Mouse (Mus musculus) stomach, adult 2 months (tissue): ENCODE results near the gene Ccdc22. TPM values are rescaled to one million over a fixed set of nuclear protein-coding genes. Genes with fewer than 3 reads are reported as not detected.

Experiments used
- polyA plus RNA-seq: library from polyadenylated mRNA; depleted of rRNA; stranded (reverse); fragments of >200 nt; gene quantifications from 2 replicates; pipeline ENCODE4 v1.2.3, GENCODE M21; 2012; rRNA removed

Gene Ccdc22
- 9.9 and 11.3 TPM in 2 replicates for polyA plus RNA-seq

DNA sequence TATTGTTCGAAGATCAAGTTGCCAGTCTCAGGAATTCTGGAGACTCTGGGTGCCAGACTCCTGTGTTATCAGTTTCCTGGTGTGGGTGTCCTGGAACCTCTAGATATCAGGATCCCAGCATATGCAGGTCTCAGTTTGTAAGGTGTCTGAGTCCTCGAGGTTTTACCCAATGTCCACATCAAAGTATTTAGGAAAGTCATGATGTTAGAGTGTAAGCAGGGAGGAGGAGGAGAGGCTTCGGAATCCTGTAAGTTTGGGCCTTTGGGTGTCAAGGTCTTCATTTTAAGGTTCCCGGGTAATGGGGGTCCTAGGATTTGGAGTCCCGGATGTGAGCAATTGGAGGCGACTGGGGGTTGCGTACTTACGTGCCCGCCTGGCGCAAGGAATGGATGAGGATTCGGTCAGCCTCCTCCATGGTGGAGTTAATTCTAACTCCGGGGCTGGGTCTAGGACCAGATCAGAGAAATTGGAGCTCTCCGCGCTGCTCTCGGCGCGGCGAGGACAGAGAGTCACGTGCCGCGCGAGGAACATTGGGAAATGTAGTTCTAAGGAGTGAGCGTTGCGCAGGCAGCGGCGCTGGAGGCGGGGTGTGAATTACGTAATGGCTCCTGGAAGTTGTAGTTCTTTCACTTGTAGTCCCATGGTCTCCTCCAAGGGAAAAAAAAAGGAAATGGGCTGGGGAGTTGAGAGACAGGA, at the start of gene Ccdc22:
Gene Ccdc22 (minus strand): TSS at position 639 of the 696 bp plus-strand sequence.

DNA sequence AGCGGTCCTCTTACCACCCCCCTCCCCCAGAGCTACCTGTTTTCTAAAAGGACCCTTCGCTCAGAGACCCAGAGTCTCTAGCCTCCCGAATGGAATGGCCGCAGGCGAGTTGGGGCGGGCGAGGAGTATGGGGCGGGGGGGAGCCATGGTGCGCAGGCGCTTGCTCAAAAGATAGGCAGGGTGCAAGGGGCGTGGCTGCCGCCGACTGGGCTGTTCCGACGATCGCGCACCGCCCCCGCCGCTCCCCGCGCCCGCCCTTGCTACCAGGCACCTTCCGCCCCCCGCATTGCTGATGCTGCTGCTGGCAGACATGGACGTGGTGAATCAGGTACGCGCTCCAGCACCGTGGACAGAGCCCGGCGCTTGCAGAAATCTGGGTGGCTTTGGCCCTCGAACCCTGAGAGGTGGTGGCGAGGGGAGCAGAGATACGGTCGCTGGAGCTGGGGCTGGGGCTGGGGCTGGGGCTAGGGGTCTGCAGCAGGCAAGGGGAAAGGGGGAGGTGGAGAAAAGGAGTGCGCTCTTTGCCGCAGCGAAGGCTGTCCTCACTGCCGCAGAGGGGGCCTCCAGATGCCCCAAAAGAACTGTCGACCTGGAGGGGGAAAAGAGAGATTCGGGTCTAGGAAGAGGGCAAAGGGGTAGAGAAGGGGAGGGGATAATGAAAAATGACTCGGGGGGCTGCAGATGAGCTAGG, 33.2 kb upstream of the Ccdc22 start, which contains the start of gene Syp:
Gene Syp (plus strand): TSS at position 71 of the 691 bp plus-strand sequence.

DNA sequence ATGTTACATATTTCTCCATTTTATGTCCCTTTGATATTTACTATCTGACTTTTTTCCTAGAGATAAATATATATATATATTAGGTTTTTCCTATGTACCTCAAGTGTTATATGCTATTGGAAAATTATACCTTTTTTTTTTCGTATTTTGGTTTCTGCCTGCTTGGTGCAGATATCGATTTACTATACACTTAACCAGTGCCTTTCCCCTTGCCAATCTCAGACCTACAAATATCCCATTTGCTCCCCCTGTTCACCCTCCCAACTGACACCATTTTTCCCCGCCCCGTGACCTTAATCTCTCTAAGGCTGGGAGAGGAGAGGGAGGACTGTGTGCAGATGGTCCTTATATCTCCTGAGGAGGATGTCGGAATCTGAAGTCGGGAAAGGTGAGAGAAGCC, 1.5 kb upstream of the Ccdc22 start, which contains the start of gene Cacna1f:
Gene Cacna1f (plus strand): TSS at position 301 of the 400 bp plus-strand sequence.

GRCm38 (mm10) chrX:7574087-7574884, 31.0 kb downstream of the Ccdc22 start, which contains the start of gene Ppp1r3f:
Gene Ppp1r3f, minus strand, starts transcription at chrX:7574283.

GRCm38 (mm10) chrX:7573176-7574086, 31.9 kb downstream of the Ccdc22 start, which contains the start of gene Foxp3:
Gene Foxp3, plus strand, starts transcription at chrX:7573644.

Other genes starting within 250 kb of the Ccdc22 start
- gene Usp27x, start 229.7 kb downstream of the Ccdc22 start, polyA plus RNA-seq = 0.40 and 0.60 TPM in 2 replicates
- 0.13 TPM in 2 replicates for gene Foxp3, start 31.9 kb downstream of the Ccdc22 start, polyA plus RNA-seq
- gene Ppp1r3f, start 31.2 kb downstream of the Ccdc22 start, polyA plus RNA-seq = 0.87 and 1.4 TPM in 2 replicates
- gene Cacna1f, start 1.6 kb upstream of the Ccdc22 start, polyA plus RNA-seq = 0.01 TPM in 1 of 2 replicates, not detected in the other
- gene Syp, start 33.0 kb upstream of the Ccdc22 start, polyA plus RNA-seq = 3.9 and 4.8 TPM in 2 replicates
- gene Prickle3, start 51.7 kb upstream of the Ccdc22 start, polyA plus RNA-seq = 26.6 and 28.9 TPM in 2 replicates
- 137 and 146 TPM in 2 replicates for gene Plp2, start 65.9 kb upstream of the Ccdc22 start, polyA plus RNA-seq
- 6.1 and 6.6 TPM in 2 replicates for gene Magix, start 75.7 kb upstream of the Ccdc22 start, polyA plus RNA-seq
- gene Gpkow, start 91.6 kb upstream of the Ccdc22 start, polyA plus RNA-seq = 0.92 and 1.5 TPM in 2 replicates
- gene Wdr45, start 108.8 kb upstream of the Ccdc22 start, polyA plus RNA-seq = 18.3 and 20.3 TPM in 2 replicates
- 0.22 TPM in 1 of 2 replicates, not detected in the other for gene Gm45208, start 116.7 kb upstream of the Ccdc22 start, polyA plus RNA-seq
- gene Praf2, start 122.9 kb upstream of the Ccdc22 start, polyA plus RNA-seq = 30.1 and 36.8 TPM in 2 replicates
- 20.8 and 24.6 TPM in 2 replicates for gene Ccdc120, start 145.4 kb upstream of the Ccdc22 start, polyA plus RNA-seq
- gene Tfe3, start 157.0 kb upstream of the Ccdc22 start, polyA plus RNA-seq = 13.1 and 13.4 TPM in 2 replicates
- gene Gripap1, start 184.2 kb upstream of the Ccdc22 start, polyA plus RNA-seq = 6.6 and 7.6 TPM in 2 replicates
- gene Kcnd1, start 216.8 kb upstream of the Ccdc22 start, polyA plus RNA-seq = 0.38 and 0.56 TPM in 2 replicates
- 21.1 and 23.3 TPM in 2 replicates for gene Otud5, start 235.8 kb upstream of the Ccdc22 start, polyA plus RNA-seq